Mouse (Mus musculus) midbrain, embryonic 16.5 days (tissue): ENCODE measurements around the gene Magi1. TPM values are rescaled to one million over a fixed set of nuclear protein-coding genes. Genes with fewer than 3 reads are reported as not detected.

ENCODE experiments used
- ATAC-seq: fragments of 200-750 bp; cut with Nextera tagmentation; 2 replicates; pipeline ENCODE4 v1.8.0; 2017; ENCODE audit warnings: moderate TSS enrichment
- H3K27ac ChIP-seq: fragments of 300-500 bp; sonication (generic); 2 replicates; pipeline ENCODE4 v1.5.1; 2014; ENCODE audit warnings: mild to moderate bottlenecking, low read length, mixed read lengths
- H3K27me3 ChIP-seq: fragments of 300-500 bp; sonication (generic); 2 replicates; pipeline ENCODE4 v1.6.1; 2014; ENCODE audit warnings: low read depth, low read length, mixed read lengths; ENCODE audit not compliant: control insufficient read depth, insufficient read depth
- H3K36me3 ChIP-seq: fragments of 300-500 bp; sonication (generic); 2 replicates; pipeline ENCODE4 v1.6.1; 2014; ENCODE audit warnings: mild to moderate bottlenecking, low read length, moderate library complexity, mixed read lengths; ENCODE audit not compliant: control insufficient read depth, insufficient read depth
- H3K4me1 ChIP-seq: fragments of 300-500 bp; sonication (generic); 2 replicates; pipeline ENCODE4 v1.6.1; 2014; ENCODE audit warnings: mild to moderate bottlenecking, low read length, mixed read lengths; ENCODE audit not compliant: control insufficient read depth, insufficient read depth
- H3K4me2 ChIP-seq: fragments of 300-500 bp; sonication (generic); 2 replicates; pipeline ENCODE4 v1.6.1; 2014; ENCODE audit warnings: mild to moderate bottlenecking, low read length, mixed read lengths
- H3K4me3 ChIP-seq: fragments of 300-500 bp; sonication (generic); 2 replicates; pipeline ENCODE4 v1.5.1; 2014; ENCODE audit warnings: low read depth, mild to moderate bottlenecking, low read length, moderate library complexity, mixed read lengths
- H3K9ac ChIP-seq: fragments of 300-500 bp; sonication (generic); 2 replicates; pipeline ENCODE4 v1.6.1; 2014; ENCODE audit warnings: low read depth, low read length, mixed read lengths
- H3K9me3 ChIP-seq: fragments of 300-500 bp; sonication (generic); replicated peaks from 2 replicates; pipeline ENCODE4 v1.6.1; 2014; ENCODE audit warnings: mild to moderate bottlenecking, low read length, mixed read lengths; ENCODE audit not compliant: control insufficient read depth, poor library complexity, severe bottlenecking
- WGBS: fragments of 180-500 bp; shearing (Covaris S2); extraction: QIAGEN DNeasy Blood & Tissue Kit; methylation state at CpG from one replicate; pipeline ENCODE4 v1.1.7; 2014; 5-methylcytosine and 5-hydroxymethylcytosine counted together
- polyA plus RNA-seq: library from polyadenylated mRNA; unstranded; fragments of >200 nt; fragmentation: Nextera tagmentation; extraction: Ambion mirVana; gene quantifications from 2 replicates; pipeline ENCODE4 v1.2.1, GENCODE M21; 2015

Gene Magi1
- polyA plus RNA-seq, 1 experiment from 2014 or later, result 34.6 TPM

DNA sequence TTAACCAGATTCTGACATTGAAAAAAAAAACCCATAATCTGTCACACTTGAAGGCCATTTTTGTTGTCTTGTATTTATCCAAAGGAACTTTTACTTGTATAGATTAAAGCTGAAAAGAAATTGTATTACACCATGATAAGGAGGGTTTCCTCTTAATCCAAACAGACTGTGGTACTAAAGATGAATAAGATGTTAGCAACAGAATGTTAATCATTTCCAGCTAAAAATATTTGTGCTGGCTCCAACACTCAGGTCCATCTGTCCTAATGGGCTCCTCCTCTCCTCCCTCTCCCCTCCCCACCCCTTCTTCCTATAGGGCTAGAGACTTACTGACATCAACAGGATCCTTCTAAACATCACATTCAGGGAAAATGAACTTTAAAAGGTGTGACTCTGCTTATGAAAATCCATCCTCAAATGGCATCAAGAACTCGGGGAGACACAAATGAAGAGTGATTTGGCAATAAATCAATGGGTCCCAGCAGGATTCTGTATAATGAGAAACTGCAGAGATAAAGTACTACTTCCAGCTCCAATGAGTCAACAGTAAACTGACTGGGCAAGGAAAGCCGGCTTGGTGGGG is 102.0 kb downstream of the Magi1 start:
- Histone ChIP-seq H3K36me3 (no peaks in the 10 kb centered on the region), H3K9ac (no peak overlapping the region), H3K4me3 (no peak overlapping the region), H3K9me3 (no peaks in the 10 kb centered on the region), H3K4me1 (no peaks in the 10 kb centered on the region; the same call in 1 of the 2 replicates), H3K27me3 (no peaks in the 10 kb centered on the region), H3K27ac (no peak overlapping the region), H3K4me2 (no peak overlapping the region)
- WGBS, result 43% methylated on average over 2 of the region's 2 CpGs
- no peak for ATAC-seq

DNA sequence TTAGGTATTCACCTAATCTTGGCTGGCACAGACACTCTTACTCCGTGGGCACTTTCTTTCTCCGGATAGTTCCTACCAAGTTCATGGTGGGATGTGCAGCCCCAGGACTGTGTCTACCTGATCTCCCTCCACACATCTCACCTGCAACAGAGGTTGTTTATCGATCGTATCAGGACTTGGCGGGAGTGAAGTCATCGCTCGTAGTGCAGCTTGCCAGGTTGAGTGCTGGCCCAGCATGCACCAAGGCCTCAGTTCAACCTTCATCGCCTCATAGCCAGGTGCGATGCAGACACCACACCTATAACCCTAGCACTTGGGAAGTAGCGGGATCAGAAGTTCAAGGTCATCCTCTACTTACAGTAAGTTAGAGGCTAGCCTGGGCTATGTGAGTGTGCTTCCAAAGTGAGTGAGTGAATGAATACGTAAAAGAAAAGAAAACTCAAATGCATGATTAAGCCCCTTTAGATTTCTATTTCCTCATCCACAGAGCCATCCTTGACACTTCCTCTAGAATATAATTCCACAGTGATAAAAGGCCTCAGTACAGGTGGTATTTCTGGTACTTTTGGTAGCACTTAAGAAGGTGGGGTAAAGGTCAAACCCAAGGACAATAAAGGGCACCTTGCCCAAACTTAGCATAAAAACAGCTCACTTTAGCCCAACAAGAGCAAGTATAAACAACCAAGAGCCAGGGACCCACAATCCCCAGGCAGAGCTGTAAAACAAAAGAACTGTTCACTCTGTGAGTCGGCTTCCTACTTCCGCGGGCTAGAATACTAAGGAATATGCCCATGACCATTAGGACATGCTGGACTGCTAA is 103.2 kb downstream of the Magi1 start:
- Histone ChIP-seq H3K9me3 (no peaks in the 10 kb centered on the region), H3K36me3 (no peaks in the 10 kb centered on the region), H3K4me2 (no peak overlapping the region), H3K4me3 (no peak overlapping the region), H3K27me3 (no peaks in the 10 kb centered on the region), H3K27ac (no peak overlapping the region), H3K9ac (no peak overlapping the region), H3K4me1 (no peaks in the 10 kb centered on the region; the same call in 1 of the 2 replicates)
- WGBS, result 92% methylated on average over 14 of the region's 14 CpGs
- ATAC-seq, result no peak

DNA sequence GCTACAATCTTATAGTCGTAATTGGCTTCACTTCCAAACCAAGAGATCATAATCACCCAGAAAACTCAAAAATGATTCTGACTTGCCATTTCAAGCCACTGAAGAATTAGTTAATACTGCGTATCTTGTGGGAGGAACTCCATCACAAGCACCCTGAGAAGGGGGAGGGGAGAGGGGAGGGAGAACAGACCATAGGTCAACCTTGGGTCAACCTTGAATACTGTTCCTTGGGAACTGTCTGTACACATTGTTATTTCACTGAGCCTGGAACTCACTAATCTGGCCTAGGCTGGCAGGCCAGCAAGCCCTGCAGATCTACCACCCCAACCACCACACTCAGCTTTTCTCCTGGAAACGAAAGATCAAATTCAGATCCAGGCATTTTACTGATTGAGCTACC is 106.2 kb downstream of the Magi1 start:
- H3K9me3 ChIP-seq, result no peaks in the 10 kb centered on the region
- H3K4me2 ChIP-seq, result no peak overlapping the region
- no peaks in the 10 kb centered on the region for H3K36me3 ChIP-seq
- H3K27ac ChIP-seq, result no peak overlapping the region
- whole genome bisulfite sequencing, result 59% methylated on average over 3 of the region's 3 CpGs
- no peaks in the 10 kb centered on the region for H3K4me1 ChIP-seq
- no peak for ATAC-seq
- no peaks in the 10 kb centered on the region for H3K27me3 ChIP-seq
- H3K9ac ChIP-seq, result no peak overlapping the region
- no peak overlapping the region for H3K4me3 ChIP-seq

DNA sequence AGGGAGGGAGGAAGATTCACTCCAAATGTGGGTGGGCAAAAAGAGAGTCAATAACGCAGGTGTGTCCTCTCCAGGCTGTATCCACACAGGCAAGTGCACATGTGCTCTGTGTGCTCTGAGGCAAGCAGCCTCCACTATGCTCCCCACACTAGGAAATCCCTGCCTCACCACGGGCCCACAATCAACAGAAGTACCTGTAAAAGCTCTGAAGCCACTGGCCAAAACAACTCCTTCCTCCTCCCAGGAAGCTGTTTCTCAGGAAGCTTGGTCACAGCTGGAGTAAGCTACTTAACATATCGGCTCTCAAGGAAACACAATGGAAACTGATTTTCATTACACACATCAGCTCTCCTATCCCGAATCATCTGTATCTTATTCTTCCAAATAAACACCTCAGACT is 107.0 kb downstream of the Magi1 start:
- H3K4me1 ChIP-seq, result no peaks in the 10 kb centered on the region
- no peaks in the 10 kb centered on the region for H3K9me3 ChIP-seq
- no peak overlapping the region for H3K9ac ChIP-seq
- no peak for ATAC-seq
- H3K27ac ChIP-seq, result no peak overlapping the region
- H3K4me2 ChIP-seq, result no peak overlapping the region
- 12% methylated on average over 4 of the region's 4 CpGs for WGBS
- no peaks in the 10 kb centered on the region for H3K27me3 ChIP-seq
- no peak overlapping the region for H3K4me3 ChIP-seq
- H3K36me3 ChIP-seq, result no peaks in the 10 kb centered on the region

DNA sequence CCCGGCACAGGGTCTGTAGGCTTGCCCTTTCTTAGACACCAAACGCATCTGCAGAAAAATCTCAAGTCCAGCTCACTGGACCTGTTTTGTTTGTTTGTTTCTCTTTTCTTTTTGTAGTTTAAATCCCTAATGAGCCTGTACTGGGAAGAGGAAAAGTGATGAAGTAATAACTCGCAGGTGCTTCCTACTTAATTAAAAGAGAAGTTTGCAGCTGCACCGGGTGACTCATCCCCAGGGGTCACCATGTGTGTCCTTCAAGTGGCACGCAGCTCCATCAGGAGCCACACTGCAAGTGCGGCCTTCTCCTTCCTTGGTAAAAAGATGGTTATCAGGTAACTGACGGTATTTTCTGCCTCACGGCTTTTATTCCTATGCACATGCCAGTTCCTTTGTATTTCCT is 112.5 kb downstream of the Magi1 start:
- WGBS, result 65% methylated on average over 8 of the region's 8 CpGs
- H3K27ac ChIP-seq, result no peak overlapping the region
- no peaks in the 10 kb centered on the region for H3K36me3 ChIP-seq
- no peaks in the 10 kb centered on the region for H3K27me3 ChIP-seq
- no peak overlapping the region for H3K9ac ChIP-seq
- no peak overlapping the region for H3K4me2 ChIP-seq
- no peak for ATAC-seq
- no peak overlapping the region for H3K4me3 ChIP-seq
- no peaks in the 10 kb centered on the region for H3K9me3 ChIP-seq
- H3K4me1 ChIP-seq, result no peaks in the 10 kb centered on the region

DNA sequence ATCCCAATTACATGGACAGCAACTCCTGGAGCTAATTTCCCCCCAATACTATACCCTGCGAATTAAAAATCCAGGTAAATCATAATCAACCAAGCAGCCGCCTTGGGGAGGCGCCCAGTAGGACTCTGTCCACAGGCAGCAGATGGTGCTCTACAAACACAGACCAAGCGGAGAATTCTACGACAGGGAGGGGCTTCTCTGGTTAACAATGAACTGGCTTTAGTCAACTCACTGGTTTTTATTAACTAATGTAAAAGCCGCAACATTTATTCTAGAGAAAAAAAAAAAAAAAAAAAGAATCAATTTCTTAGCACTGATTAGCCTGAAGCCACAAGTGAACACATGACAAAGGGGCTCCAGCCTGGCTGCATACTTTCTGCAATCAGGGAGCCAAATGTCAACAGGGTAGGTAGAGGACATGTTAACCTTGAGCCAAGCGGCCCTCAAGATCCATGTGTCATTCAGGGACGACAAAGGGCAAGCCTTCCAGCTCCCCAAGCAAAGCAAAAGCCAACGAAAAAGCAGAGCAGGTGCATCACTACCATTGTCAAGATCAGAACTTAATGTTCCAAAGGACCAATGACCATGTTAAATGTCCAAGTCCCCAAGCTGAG is 114.0 kb downstream of the Magi1 start:
- ATAC-seq, result no peak
- H3K9ac ChIP-seq, result no peak overlapping the region
- H3K36me3 ChIP-seq, result no peaks in the 10 kb centered on the region
- WGBS, result 84% methylated on average over 9 of the region's 9 CpGs
- H3K9me3 ChIP-seq, result no peaks in the 10 kb centered on the region
- H3K4me2 ChIP-seq, result no peak overlapping the region
- no peaks in the 10 kb centered on the region for H3K27me3 ChIP-seq
- H3K27ac ChIP-seq, result no peak overlapping the region
- no peaks in the 10 kb centered on the region for H3K4me1 ChIP-seq
- no peak overlapping the region for H3K4me3 ChIP-seq

DNA sequence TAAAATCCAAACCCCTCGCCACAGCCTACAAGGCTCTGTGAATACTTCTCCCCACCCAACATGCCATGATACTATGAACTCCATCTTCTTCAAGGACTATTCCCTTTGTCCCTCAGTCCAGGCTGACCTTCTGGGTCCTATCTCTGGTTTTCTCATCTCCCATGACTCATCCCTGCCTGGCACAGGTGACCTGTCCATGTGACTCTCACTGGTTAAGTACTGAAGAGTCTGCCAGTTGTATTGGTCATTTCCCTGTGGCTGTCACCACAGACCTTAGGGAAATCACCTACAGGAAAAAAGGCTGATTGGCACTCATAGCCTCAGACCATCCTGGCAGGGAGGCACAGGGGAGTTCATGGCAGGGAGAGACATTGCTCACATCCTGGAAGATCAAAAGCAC is 117.8 kb downstream of the Magi1 start:
- Histone ChIP-seq H3K9ac (no peak overlapping the region), H3K4me1 (0 out of 2 replicates have a peak, but pooled peaks cover 8% of the 10 kb centered on the region), H3K4me2 (no peak overlapping the region), H3K27ac (no peak overlapping the region), H3K27me3 (no peaks in the 10 kb centered on the region), H3K36me3 (no peaks in the 10 kb centered on the region), H3K9me3 (no peaks in the 10 kb centered on the region), H3K4me3 (no peak overlapping the region)
- no peak for ATAC-seq
- 88% methylated on average over 1 of the region's 1 CpGs for WGBS

DNA sequence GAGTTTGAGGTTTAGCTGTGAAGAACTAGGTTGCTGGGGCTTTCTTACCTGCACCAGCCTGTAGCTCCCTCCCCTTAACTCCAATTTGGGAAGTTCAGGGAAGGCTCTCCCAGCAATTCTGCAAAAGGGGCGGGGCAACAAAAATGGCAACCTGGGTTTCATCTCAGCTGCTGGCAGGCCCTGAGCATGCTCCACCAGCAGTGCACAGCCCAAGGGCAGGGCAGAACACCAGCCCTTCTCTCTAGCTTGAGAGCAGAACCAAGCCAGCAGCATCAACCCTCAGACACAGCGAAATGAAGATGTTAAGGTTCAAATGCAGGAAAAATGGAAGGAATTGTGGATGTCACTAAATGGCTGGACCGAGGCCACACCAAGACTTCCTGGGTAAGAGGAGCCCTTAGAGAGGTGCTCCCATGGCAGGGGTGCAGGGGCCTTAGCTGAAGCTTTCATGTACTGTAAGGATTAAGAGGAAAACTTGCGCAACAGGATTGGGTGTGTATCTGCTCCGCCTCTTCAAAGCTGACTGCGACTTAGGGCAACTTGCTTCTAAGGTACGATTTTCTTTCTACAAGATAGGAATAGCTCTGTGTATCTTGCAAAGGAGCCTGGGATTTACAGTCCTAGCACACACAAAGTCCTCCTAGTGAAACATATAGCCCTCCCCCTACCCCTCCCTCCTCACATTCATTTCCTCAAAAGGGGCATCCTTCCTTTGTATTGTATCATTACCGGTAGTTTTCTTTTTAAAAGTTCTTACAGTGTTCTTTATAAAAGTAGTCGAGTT is 118.8 kb downstream of the Magi1 start:
- Histone ChIP-seq H3K36me3 (no peaks in the 10 kb centered on the region), H3K9me3 (no peaks in the 10 kb centered on the region), H3K27ac (no peak overlapping the region), H3K4me1 (0 out of 2 replicates have a peak, but pooled peaks cover 8% of the 10 kb centered on the region), H3K9ac (no peak overlapping the region), H3K27me3 (no peaks in the 10 kb centered on the region), H3K4me2 (no peak overlapping the region), H3K4me3 (no peak overlapping the region)
- ATAC-seq, result no peak
- 88% methylated on average over 9 of the region's 9 CpGs for WGBS
